Mouse (Mus musculus): ENCODE data around the gene Btg4. TPM values are rescaled to one million over a fixed set of nuclear protein-coding genes. Genes with fewer than 3 reads are reported as not detected.

The Btg4 gene
- total RNA-seq, 2 experiments from 2014 or later = not detected

DNA sequence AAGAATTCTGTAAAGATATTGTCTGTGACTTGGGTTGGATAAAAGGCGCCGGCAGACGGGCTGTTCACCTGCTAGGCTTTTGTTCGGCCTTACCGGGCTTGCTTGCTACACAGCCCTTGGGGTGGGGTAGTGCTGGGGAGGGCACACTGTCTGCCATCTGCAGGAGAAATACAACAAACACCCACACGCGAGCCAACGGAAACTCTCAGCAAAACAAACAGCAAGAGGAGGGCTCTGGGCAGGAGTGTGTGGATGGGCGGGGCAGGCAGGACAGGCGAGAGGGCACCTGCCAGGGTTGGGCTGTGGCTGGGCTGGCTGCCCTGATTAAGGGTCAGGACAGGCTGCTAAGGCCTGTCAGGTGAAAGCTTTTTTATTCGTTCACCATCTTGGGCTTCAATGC, 107.3 kb downstream of the Btg4 start:
- no peak for DNase-seq

DNA sequence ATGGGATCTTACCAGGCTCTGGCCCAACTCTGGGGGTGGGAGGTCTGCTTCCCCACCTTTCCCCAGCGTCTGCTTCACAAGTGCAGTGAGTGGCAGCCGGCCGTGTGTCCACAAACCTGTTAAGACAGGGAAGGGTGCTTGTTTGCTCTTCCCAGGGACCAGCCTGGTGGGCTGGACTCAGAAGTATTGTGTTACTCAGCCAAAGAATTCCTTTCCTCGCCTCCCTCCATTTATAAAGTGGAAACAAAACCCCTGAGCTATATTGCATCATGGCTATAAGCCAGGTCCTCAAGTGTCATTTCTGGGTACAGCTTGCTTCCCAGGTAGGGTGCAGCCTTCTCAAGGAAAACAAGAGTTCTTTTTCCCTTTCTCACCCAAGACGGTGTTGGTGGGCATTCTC, 108.0 kb downstream of the Btg4 start:
- no peak for DNase-seq

DNA sequence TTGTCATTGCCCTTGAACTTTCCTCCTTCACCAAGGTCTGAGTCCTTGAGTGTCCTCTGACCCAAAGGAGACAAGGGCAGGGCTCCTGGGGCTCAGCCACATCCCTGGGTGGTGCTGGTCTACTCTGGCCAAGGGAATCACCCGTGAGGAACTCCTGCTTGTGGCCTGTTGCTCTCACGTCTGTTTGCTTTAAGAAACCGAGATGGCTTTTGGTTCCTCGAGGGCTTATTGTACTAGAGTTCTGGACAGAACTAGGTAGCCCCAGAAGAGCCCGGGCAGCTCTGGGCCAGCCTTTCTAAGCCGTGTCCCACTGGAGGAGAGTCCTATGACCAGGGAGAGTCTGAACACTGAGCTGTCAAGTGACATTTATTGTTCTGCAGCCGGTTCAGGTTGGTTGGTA, 108.4 kb downstream of the Btg4 start:
- DNase-seq = no peak

Small RNA genes lying within 50 kb of the gene (microRNA-seq; reads per million reads assigned to microRNA genes)
- gene Mir34b = 18.0 to 37.3 reads per million in 2 experiments
- gene Mir34c = 424 to 485 reads per million in 2 experiments

Other genes starting within 250 kb of the Btg4 start
- gene Ppp2r1b, start 215.6 kb upstream of the Btg4 start, total RNA-seq (2021) = 10 to 100 TPM; 17.4 to 18.5 TPM
- gene Sik2, start 51.8 kb upstream of the Btg4 start, total RNA-seq (2021) = 10 to 100 TPM; 37.8 to 43.5 TPM
- gene Layn, start 16.2 kb downstream of the Btg4 start, total RNA-seq (2021) = 1 to 10 TPM; 3.8 to 5.9 TPM
- gene 4833427G06Rik, start 41.2 kb downstream of the Btg4 start, total RNA-seq (2021) = not detected
- not detected for gene Gm32742, start 104.6 kb downstream of the Btg4 start, total RNA-seq (2021)
- not detected for gene Pou2af1, start 152.8 kb downstream of the Btg4 start, total RNA-seq (2021)
- under 1 TPM; 0.65 to 0.91 TPM for gene Colca2, start 217.7 kb downstream of the Btg4 start, total RNA-seq (2021)

Data from layer of hippocampus, postnatal 36 days (tissue).